Mouse (Mus musculus): ENCODE results near the gene Pnp.

- no peak for TF ChIP-seq CTCF (IDR thresholded peaks at IDR 0.05; ENCODE audit: low read depth, low read length)
- TF ChIP-seq POLR2A (IDR thresholded peaks at IDR 0.05; ENCODE audit: borderline replicate concordance, low read depth, low read length) = no peak
Observed at GRCm38 (mm10) chr14:50969041-50969440, 38.2 kb downstream of the Pnp start.
